Mouse (Mus musculus) B cell, adult 2 months (primary cell): Measurements from ENCODE around the gene Jaml.

ENCODE experiments used
- DNase-seq, 2 experiments: peaks; one replicate each; pipeline ENCODE4 v3.0.0; 2022

Jaml gene

DNA sequence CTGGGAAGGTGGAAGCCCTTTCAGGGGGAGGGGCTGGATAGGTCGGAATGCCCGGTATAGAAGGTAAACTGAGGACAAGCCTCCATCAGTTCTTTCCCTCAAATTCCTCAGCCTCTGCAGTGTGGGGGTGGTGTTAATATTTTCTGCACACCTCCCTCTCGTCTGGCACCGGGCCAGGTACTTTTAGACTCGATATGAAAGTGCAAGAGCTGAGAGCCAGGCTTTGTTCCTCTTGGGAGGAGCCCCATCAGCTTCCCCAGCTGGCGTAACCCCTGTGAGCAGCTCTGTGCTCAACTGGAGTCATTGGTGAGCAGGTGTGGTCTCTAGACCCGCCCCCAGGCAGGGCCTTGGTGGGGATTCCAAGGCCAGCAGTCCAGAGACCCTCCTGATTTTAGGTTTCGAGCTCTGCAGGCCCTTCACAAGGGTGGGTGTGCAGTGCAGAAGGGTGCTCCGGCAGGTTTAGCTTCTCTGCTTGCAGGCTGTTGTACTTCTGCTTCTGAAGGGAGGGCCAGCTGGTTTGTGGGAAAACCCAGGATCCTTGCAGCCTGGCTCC, 43.3 kb downstream of the Jaml start:
- peak; percentile 89 to 92 for DNase-seq

GRCm38 (mm10) chr9:45125211-45125610, 46.2 kb downstream of the Jaml start:
- DNase-seq = no peak

- DNase-seq = peak; percentile 33 to 44
These were observed 48.0 kb downstream of the Jaml start for GRCm38 (mm10) chr9:45126941-45127340.

DNA sequence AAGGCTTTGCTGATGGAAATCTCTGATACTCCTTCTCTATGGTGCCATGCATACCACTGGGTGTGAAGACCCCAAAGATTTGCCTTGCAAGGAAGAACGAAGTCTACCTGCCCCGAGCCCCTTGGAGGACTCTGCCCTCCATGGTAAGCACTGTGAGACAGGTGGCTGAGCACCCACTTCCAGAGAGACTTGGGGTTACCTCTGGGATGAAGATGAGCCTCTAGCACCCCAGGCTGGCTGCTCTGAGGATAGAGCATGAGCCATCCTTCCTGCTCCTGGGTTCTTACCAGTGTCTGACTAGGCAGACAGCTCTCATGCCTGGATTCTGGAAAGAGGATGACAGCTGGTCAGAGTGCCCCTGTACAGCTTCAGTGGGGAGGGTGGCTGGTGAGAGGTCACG, 51.1 kb downstream of the Jaml start:
- DNase-seq = no peak

GRCm38 (mm10) chr9:45133484-45134310, 54.7 kb downstream of the Jaml start:
- DNase-seq = peak; percentile 80

- DNase-seq = no peak
These were observed 57.6 kb downstream of the Jaml start for GRCm38 (mm10) chr9:45136442-45137169.

- peak; percentile 45 to 47 for DNase-seq
These were observed 59.4 kb downstream of the Jaml start, which contains the start of gene Scn4b for GRCm38 (mm10) chr9:45138191-45139032. Gene Scn4b, plus strand, starts transcription at chr9:45138395.

DNA sequence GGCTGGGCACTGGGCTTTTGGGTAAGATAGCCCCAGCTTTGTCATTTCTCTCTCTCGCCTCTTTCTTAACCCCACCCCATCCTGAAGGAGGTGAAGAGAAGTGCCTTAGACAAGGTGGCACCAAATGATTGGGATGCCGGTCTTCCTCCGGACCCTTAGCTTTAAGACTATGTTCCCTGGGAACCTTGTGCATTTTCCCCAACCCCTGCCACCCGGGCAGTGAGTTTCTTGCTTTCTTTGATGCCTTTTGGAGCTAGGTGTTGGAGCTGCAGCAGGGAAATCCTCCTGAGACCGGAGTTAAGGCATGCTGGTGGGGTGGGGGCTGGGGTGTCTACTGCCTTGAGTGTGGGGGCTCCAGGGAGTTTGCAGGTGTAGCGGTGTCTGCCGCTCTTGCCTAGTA, 60.1 kb downstream of the Jaml start:
- DNase-seq = no peak

DNA sequence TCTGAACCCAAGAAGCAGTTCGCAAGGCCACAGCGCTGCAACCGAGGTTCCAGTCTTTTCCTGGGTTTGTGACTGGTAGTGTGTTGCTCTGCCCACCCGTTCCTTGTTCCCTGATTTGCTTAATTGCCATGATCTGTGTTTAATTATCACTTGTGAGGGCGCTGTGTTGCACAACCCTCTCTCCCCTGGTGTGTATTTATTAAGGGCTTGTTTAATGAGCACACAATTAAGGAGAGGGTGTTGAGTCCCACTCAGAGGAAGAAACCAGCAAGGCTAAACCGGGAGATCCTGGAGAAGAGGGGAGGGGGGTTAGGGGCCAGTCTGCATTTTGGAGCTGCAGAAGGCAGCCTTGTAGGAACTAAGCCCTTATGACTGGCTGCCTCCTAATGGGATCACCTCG, 62.0 kb downstream of the Jaml start:
- no peak for DNase-seq

GRCm38 (mm10) chr9:45142686-45143085, 63.7 kb downstream of the Jaml start:
- DNase-seq = no peak

DNA sequence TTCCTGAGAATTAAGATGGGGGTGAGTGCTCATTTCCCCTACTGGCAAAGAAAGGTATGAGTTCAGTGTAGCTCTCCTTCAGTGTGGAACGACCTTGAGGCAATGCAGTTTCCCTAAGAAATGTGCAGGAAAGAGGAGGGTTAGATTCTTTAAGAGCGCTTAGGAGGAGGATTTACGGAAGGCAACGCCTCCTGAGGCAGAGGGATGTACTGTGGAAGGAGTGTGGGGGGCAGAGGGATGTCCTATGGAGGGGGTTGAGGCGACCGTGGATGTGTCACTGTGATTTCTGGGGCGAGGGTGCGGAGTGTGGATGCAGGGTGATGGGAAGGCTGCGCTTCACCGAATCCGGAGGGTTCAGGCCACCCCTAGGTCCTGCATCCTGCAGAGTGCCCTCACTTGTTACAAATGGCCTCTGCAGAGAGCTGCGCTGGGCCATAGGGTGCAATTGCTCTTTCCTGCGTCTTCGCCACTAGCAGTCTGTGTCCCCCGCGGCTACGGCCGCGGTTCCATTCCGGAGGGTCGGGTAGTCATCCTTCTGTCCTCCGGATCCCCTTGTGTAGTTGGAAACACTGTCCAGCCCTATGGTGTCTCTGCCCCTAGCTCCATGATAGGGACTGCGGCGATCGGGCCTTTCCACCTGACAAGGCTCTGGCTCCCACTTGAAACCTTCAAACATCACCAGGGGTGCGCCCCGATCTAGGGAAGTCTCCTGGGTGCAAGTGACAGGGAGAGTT, 66.7 kb downstream of the Jaml start:
- no peak for DNase-seq

- DNase-seq = peak; percentile 84 to 88
These were observed 67.2 kb downstream of the Jaml start for GRCm38 (mm10) chr9:45146267-45146597.

DNA sequence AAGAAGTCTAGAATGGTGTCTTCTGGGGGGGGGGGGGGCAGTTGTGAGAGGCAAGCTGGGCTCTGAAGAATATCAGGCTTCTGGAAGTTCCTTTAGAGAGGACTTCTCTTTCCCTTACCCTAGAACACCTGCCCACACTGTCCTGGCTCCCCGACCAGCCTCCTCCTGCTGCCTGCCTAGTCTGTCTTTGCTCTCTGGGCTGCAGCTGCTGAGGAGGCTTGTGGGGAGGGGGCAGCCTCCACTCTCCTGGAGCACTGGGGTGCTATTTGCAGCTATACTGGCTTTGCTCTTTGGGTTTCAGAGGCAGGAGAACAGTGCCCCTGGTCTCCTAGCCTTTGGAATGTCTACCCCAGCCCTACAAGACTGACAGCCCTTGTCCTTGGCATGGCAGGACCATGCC, 72.0 kb downstream of the Jaml start:
- no peak for DNase-seq

GRCm38 (mm10) chr9:45153361-45153760, 74.4 kb downstream of the Jaml start:
- no peak for DNase-seq
